Mouse (Mus musculus): ENCODE measurements around the gene Adamts14. TPM values are rescaled to one million over a fixed set of nuclear protein-coding genes. Genes with fewer than 3 reads are reported as not detected.

Adamts14 gene
- 0.85 and 1.2 TPM in 2 replicates for polyA plus RNA-seq (2016; fragmentation: Nextera tagmentation; extraction: Ambion mirVana)

- peak within 1 kb of the TSS; percentile 80 for H3K9ac ChIP-seq (replicated peaks)
- H3K4me3 ChIP-seq (replicated peaks): peak within 1 kb of the TSS; percentile 62
- H3K9me3 ChIP-seq: no peaks in the 10 kb centered on the region
- H3K4me2 ChIP-seq: peak within 1 kb of the TSS; percentile 89
- under 1% methylated on average over 66 of the region's 75 CpGs for WGBS
- H3K27me3 ChIP-seq: peaks cover 30% of the 10 kb centered on the region
- no peaks in the 10 kb centered on the region for H3K36me3 ChIP-seq
- H3K4me1 ChIP-seq (replicated peaks): peaks cover 9% of the 10 kb centered on the region
- H3K27ac ChIP-seq: peak within 1 kb of the TSS; percentile 45; the same call in 1 of the 2 replicates
- ATAC-seq (ENCODE audit: insufficient number of reproducible peaks, insufficient read depth, low FRiP score, low TSS enrichment, low read depth): peak; percentile 71
Measured at GRCm38 (mm10) chr10:61273081-61273843, at the start of gene Adamts14. Gene Adamts14 (minus strand): TSS chr10:61273438.

- 88% methylated on average over 3 of the region's 3 CpGs for WGBS
- H3K9ac ChIP-seq (replicated peaks): no peak overlapping the region
Measured at GRCm38 (mm10) chr10:61318527-61318926, 45.3 kb upstream of the Adamts14 start.

GRCm38 (mm10) chr10:61315324-61315880 is 42.2 kb upstream of the Adamts14 start:
- peaks cover 26% of the 10 kb centered on the region for H3K4me1 ChIP-seq (replicated peaks)
- 37% methylated on average over 9 of the region's 9 CpGs for WGBS
- H3K4me2 ChIP-seq: no peak overlapping the region
- no peak overlapping the region for H3K4me3 ChIP-seq (replicated peaks)
- H3K36me3 ChIP-seq: peaks cover 13% of the 10 kb centered on the region
- no peak for ATAC-seq (ENCODE audit: insufficient number of reproducible peaks, insufficient read depth, low FRiP score, low TSS enrichment, low read depth)
- no peaks in the 10 kb centered on the region for H3K27me3 ChIP-seq
- no peak overlapping the region; the same call in 1 of the 2 replicates for H3K27ac ChIP-seq
- H3K9me3 ChIP-seq: no peaks in the 10 kb centered on the region
- no peak overlapping the region for H3K9ac ChIP-seq (replicated peaks)

More at GRCm38 (mm10) chr10:61318527-61318926, 45.3 kb upstream of the Adamts14 start:
- H3K9me3 ChIP-seq: no peaks in the 10 kb centered on the region
- no peaks in the 10 kb centered on the region for H3K27me3 ChIP-seq
- ATAC-seq (ENCODE audit: insufficient number of reproducible peaks, insufficient read depth, low FRiP score, low TSS enrichment, low read depth): no peak
- peaks cover 14% of the 10 kb centered on the region; the same call in 1 of the 2 replicates for H3K4me1 ChIP-seq (replicated peaks)
- no peak overlapping the region for H3K4me2 ChIP-seq
- H3K27ac ChIP-seq: no peak overlapping the region
- H3K4me3 ChIP-seq (replicated peaks): no peak overlapping the region
- peaks cover 29% of the 10 kb centered on the region for H3K36me3 ChIP-seq

GRCm38 (mm10) chr10:61313750-61314149 is 40.5 kb upstream of the Adamts14 start:
- Histone ChIP-seq H3K4me3 (replicated peaks) (no peak overlapping the region), H3K4me1 (replicated peaks) (peaks cover 33% of the 10 kb centered on the region)
- WGBS: 63% methylated on average over 7 of the region's 7 CpGs

GRCm38 (mm10) chr10:61312754-61313153 is 39.5 kb upstream of the Adamts14 start:
- Histone ChIP-seq H3K4me3 (replicated peaks) (no peak overlapping the region), H3K9ac (replicated peaks) (no peak overlapping the region), H3K36me3 (no peaks in the 10 kb centered on the region), H3K27me3 (no peaks in the 10 kb centered on the region), H3K9me3 (no peaks in the 10 kb centered on the region), H3K4me2 (no peak overlapping the region), H3K4me1 (replicated peaks) (peaks cover 39% of the 10 kb centered on the region), H3K27ac (0 out of 2 replicates have a peak overlapping the region, but pooled peaks have one; percentile 14)
- ATAC-seq (ENCODE audit: insufficient number of reproducible peaks, insufficient read depth, low FRiP score, low TSS enrichment, low read depth): 0 out of 2 replicates have a peak, but pooled peaks have one; percentile 5
- 18% methylated on average over 7 of the region's 7 CpGs for WGBS

More at GRCm38 (mm10) chr10:61313750-61314149, 40.5 kb upstream of the Adamts14 start:
- Histone ChIP-seq H3K9ac (replicated peaks) (no peak overlapping the region), H3K27me3 (no peaks in the 10 kb centered on the region), H3K27ac (no peak overlapping the region), H3K4me2 (no peak overlapping the region), H3K36me3 (no peaks in the 10 kb centered on the region; the same call in 1 of the 2 replicates), H3K9me3 (no peaks in the 10 kb centered on the region)
- no peak for ATAC-seq (ENCODE audit: insufficient number of reproducible peaks, insufficient read depth, low FRiP score, low TSS enrichment, low read depth)

- no peaks in the 10 kb centered on the region for H3K36me3 ChIP-seq
- no peak overlapping the region for H3K9ac ChIP-seq (replicated peaks)
- peak overlapping the region; percentile 14; the same call in 1 of the 2 replicates for H3K27ac ChIP-seq
- no peak overlapping the region for H3K4me2 ChIP-seq
- H3K27me3 ChIP-seq: no peaks in the 10 kb centered on the region
- H3K4me3 ChIP-seq (replicated peaks): no peak overlapping the region
- no peak for ATAC-seq (ENCODE audit: insufficient number of reproducible peaks, insufficient read depth, low FRiP score, low TSS enrichment, low read depth)
- peaks cover 39% of the 10 kb centered on the region for H3K4me1 ChIP-seq (replicated peaks)
- no peaks in the 10 kb centered on the region for H3K9me3 ChIP-seq
- 67% methylated on average over 6 of the region's 6 CpGs for WGBS
Measured at GRCm38 (mm10) chr10:61312159-61312558, 38.9 kb upstream of the Adamts14 start.

GRCm38 (mm10) chr10:61308706-61309320 is 35.6 kb upstream of the Adamts14 start:
- Histone ChIP-seq H3K36me3 (no peaks in the 10 kb centered on the region), H3K27me3 (no peaks in the 10 kb centered on the region), H3K4me3 (replicated peaks) (no peak overlapping the region), H3K27ac (peak overlapping the region; percentile 50), H3K4me2 (no peak overlapping the region), H3K4me1 (replicated peaks) (peaks cover 24% of the 10 kb centered on the region), H3K9me3 (no peaks in the 10 kb centered on the region), H3K9ac (replicated peaks) (no peak overlapping the region)
- no peak for ATAC-seq (ENCODE audit: insufficient number of reproducible peaks, insufficient read depth, low FRiP score, low TSS enrichment, low read depth)
- WGBS: 39% methylated on average over 12 of the region's 12 CpGs

GRCm38 (mm10) chr10:61305928-61306590 is 32.8 kb upstream of the Adamts14 start:
- no peak overlapping the region for H3K4me3 ChIP-seq (replicated peaks)
- no peak for ATAC-seq (ENCODE audit: insufficient number of reproducible peaks, insufficient read depth, low FRiP score, low TSS enrichment, low read depth)
- WGBS: 84% methylated on average over 13 of the region's 13 CpGs

GRCm38 (mm10) chr10:61304046-61304445 is 30.8 kb upstream of the Adamts14 start:
- Histone ChIP-seq H3K27me3 (no peaks in the 10 kb centered on the region), H3K4me2 (no peak overlapping the region), H3K9me3 (no peaks in the 10 kb centered on the region), H3K4me1 (replicated peaks) (peaks cover 9% of the 10 kb centered on the region), H3K36me3 (no peaks in the 10 kb centered on the region), H3K4me3 (replicated peaks) (no peak overlapping the region), H3K27ac (peak overlapping the region; percentile 4; the same call in 1 of the 2 replicates), H3K9ac (replicated peaks) (no peak overlapping the region)
- 85% methylated on average over 6 of the region's 6 CpGs for WGBS
- no peak for ATAC-seq (ENCODE audit: insufficient number of reproducible peaks, insufficient read depth, low FRiP score, low TSS enrichment, low read depth)

More at GRCm38 (mm10) chr10:61305928-61306590, 32.8 kb upstream of the Adamts14 start:
- H3K4me2 ChIP-seq: no peak overlapping the region
- H3K4me1 ChIP-seq (replicated peaks): peaks cover 13% of the 10 kb centered on the region
- H3K27ac ChIP-seq: no peak overlapping the region
- H3K9me3 ChIP-seq: no peaks in the 10 kb centered on the region
- no peaks in the 10 kb centered on the region for H3K27me3 ChIP-seq
- H3K9ac ChIP-seq (replicated peaks): no peak overlapping the region
- no peaks in the 10 kb centered on the region for H3K36me3 ChIP-seq

GRCm38 (mm10) chr10:61300996-61301395 is 27.8 kb upstream of the Adamts14 start:
- Histone ChIP-seq H3K4me3 (replicated peaks) (no peak overlapping the region), H3K27ac (no peak overlapping the region), H3K9me3 (no peaks in the 10 kb centered on the region), H3K9ac (replicated peaks) (no peak overlapping the region), H3K4me1 (replicated peaks) (no peaks in the 10 kb centered on the region), H3K4me2 (no peak overlapping the region), H3K27me3 (no peaks in the 10 kb centered on the region; the same call in 1 of the 2 replicates), H3K36me3 (no peaks in the 10 kb centered on the region)
- WGBS: 61% methylated on average over 3 of the region's 3 CpGs
- ATAC-seq (ENCODE audit: insufficient number of reproducible peaks, insufficient read depth, low FRiP score, low TSS enrichment, low read depth): no peak

Measured in limb, embryonic 12.5 days (tissue).